Mouse (Mus musculus) forebrain, embryonic 10.5 days (tissue): ENCODE results near the gene Mgat4b. TPM values are rescaled to one million over a fixed set of nuclear protein-coding genes. Genes with fewer than 3 reads are reported as not detected.

Experiments
- DNase-seq: peaks from one replicate; pipeline ENCODE4 v3.0.0-alpha.2; 2017; ENCODE audit warnings: low spot score; ENCODE audit errors: extremely low spot score
- H3K27ac ChIP-seq: fragments of 300-500 bp; sonication (generic); 2 replicates; pipeline ENCODE4 v1.5.1; 2016; ENCODE audit warnings: mild to moderate bottlenecking
- H3K27me3 ChIP-seq: fragments of 300-500 bp; sonication (generic); 2 replicates; pipeline ENCODE4 v1.6.1; 2016; ENCODE audit warnings: mild to moderate bottlenecking; ENCODE audit not compliant: poor library complexity, severe bottlenecking
- H3K36me3 ChIP-seq: fragments of 300-500 bp; sonication (generic); replicated peaks from 2 replicates; pipeline ENCODE4 v1.6.1; 2016; ENCODE audit warnings: mild to moderate bottlenecking, moderate library complexity
- H3K4me1 ChIP-seq: fragments of 300-500 bp; sonication (generic); 2 replicates; pipeline ENCODE4 v1.6.1; 2016
- H3K4me3 ChIP-seq: fragments of 300-500 bp; sonication (generic); 2 replicates; pipeline ENCODE4 v1.5.1; 2016; ENCODE audit warnings: mild to moderate bottlenecking, moderate library complexity
- H3K9me3 ChIP-seq: fragments of 300-500 bp; sonication (generic); 2 replicates; pipeline ENCODE4 v1.6.1; 2016; ENCODE audit warnings: mild to moderate bottlenecking, moderate library complexity
- WGBS: fragments of 180-500 bp; shearing (Covaris S2); methylation state at CpG from one replicate; pipeline ENCODE4 v1.1.7; 2016; 5-methylcytosine and 5-hydroxymethylcytosine counted together
- polyA plus RNA-seq: library from polyadenylated mRNA; unstranded; fragments of >200 nt; fragmentation: Nextera tagmentation; extraction: Ambion mirVana; gene quantifications from 2 replicates; pipeline ENCODE4 v1.2.1, GENCODE M21; 2016

The Mgat4b gene
- polyA plus RNA-seq, 1 experiment from 2014 or later = 10.8 TPM

- Histone ChIP-seq H3K4me3 (peak overlapping the region; percentile 91), H3K9me3 (no peaks in the 10 kb centered on the region), H3K27ac (peak overlapping the region; percentile 93), H3K4me1 (peaks cover 56% of the 10 kb centered on the region), H3K27me3 (peaks cover 44% of the 10 kb centered on the region), H3K36me3 (no peaks in the 10 kb centered on the region)
- 8% methylated on average over 17 of the region's 17 CpGs for WGBS
- no peak for DNase-seq
These were observed 13.3 kb downstream of the Mgat4b start for GRCm38 (mm10) chr11:50223783-50224662.

GRCm38 (mm10) chr11:50224671-50225530 is 14.2 kb downstream of the Mgat4b start:
- peaks cover 65% of the 10 kb centered on the region for H3K4me1 ChIP-seq
- peak overlapping the region; percentile 91 for H3K4me3 ChIP-seq
- no peaks in the 10 kb centered on the region for H3K9me3 ChIP-seq
- peak overlapping the region; percentile 93 for H3K27ac ChIP-seq
- DNase-seq = peak; percentile 78
- H3K27me3 ChIP-seq = peaks cover 53% of the 10 kb centered on the region
- under 1% methylated on average over 70 of the region's 70 CpGs for WGBS
- no peaks in the 10 kb centered on the region for H3K36me3 ChIP-seq

GRCm38 (mm10) chr11:50225611-50226378 is 15.1 kb downstream of the Mgat4b start:
- peaks cover 2% of the 10 kb centered on the region; the same call in 1 of the 2 replicates for H3K36me3 ChIP-seq
- peak overlapping the region; percentile 93 for H3K27ac ChIP-seq
- peaks cover 62% of the 10 kb centered on the region for H3K27me3 ChIP-seq
- H3K4me1 ChIP-seq = peaks cover 71% of the 10 kb centered on the region
- DNase-seq = peak; percentile 55
- H3K9me3 ChIP-seq = no peaks in the 10 kb centered on the region
- peak overlapping the region; percentile 91 for H3K4me3 ChIP-seq
- WGBS = 4% methylated on average over 34 of the region's 34 CpGs

GRCm38 (mm10) chr11:50226406-50226805 is 15.7 kb downstream of the Mgat4b start:
- 27% methylated on average over 2 of the region's 2 CpGs for WGBS

GRCm38 (mm10) chr11:50227226-50227625 is 16.5 kb downstream of the Mgat4b start:
- Histone ChIP-seq H3K36me3 (peaks cover 14% of the 10 kb centered on the region), H3K27me3 (peaks cover 72% of the 10 kb centered on the region), H3K4me1 (peaks cover 81% of the 10 kb centered on the region), H3K9me3 (no peaks in the 10 kb centered on the region), H3K27ac (no peak overlapping the region), H3K4me3 (peak overlapping the region; percentile 91; the same call in 1 of the 2 replicates)
- no peak for DNase-seq
- WGBS = 79% methylated on average over 3 of the region's 3 CpGs

More at GRCm38 (mm10) chr11:50226406-50226805, 15.7 kb downstream of the Mgat4b start:
- no peak for DNase-seq
- H3K27ac ChIP-seq = peak overlapping the region; percentile 93
- H3K4me1 ChIP-seq = peaks cover 77% of the 10 kb centered on the region
- H3K9me3 ChIP-seq = no peaks in the 10 kb centered on the region
- H3K27me3 ChIP-seq = peaks cover 66% of the 10 kb centered on the region
- peak overlapping the region; percentile 91 for H3K4me3 ChIP-seq
- peaks cover 6% of the 10 kb centered on the region; the same call in 1 of the 2 replicates for H3K36me3 ChIP-seq

GRCm38 (mm10) chr11:50227736-50228135 is 17.0 kb downstream of the Mgat4b start:
- H3K27me3 ChIP-seq = peaks cover 68% of the 10 kb centered on the region
- H3K4me3 ChIP-seq = no peak overlapping the region
- WGBS = 87% methylated on average over 4 of the region's 4 CpGs
- H3K9me3 ChIP-seq = no peaks in the 10 kb centered on the region
- DNase-seq = no peak
- peaks cover 19% of the 10 kb centered on the region for H3K36me3 ChIP-seq
- H3K4me1 ChIP-seq = peaks cover 78% of the 10 kb centered on the region
- H3K27ac ChIP-seq = no peak overlapping the region

GRCm38 (mm10) chr11:50228772-50229171 is 18.1 kb downstream of the Mgat4b start:
- H3K9me3 ChIP-seq = no peaks in the 10 kb centered on the region
- no peak for DNase-seq
- peak overlapping the region; percentile 57; the same call in 1 of the 2 replicates for H3K27ac ChIP-seq
- 0 out of 2 replicates have a peak overlapping the region, but pooled peaks have one; percentile 9 for H3K4me3 ChIP-seq
- peaks cover 30% of the 10 kb centered on the region for H3K36me3 ChIP-seq
- peaks cover 74% of the 10 kb centered on the region for H3K4me1 ChIP-seq
- 23% methylated on average over 3 of the region's 3 CpGs for WGBS
- H3K27me3 ChIP-seq = peaks cover 58% of the 10 kb centered on the region

- Histone ChIP-seq H3K27ac (0 out of 2 replicates have a peak overlapping the region, but pooled peaks have one; percentile 57), H3K27me3 (peaks cover 57% of the 10 kb centered on the region), H3K9me3 (no peaks in the 10 kb centered on the region), H3K4me1 (peaks cover 68% of the 10 kb centered on the region), H3K36me3 (peaks cover 36% of the 10 kb centered on the region), H3K4me3 (0 out of 2 replicates have a peak overlapping the region, but pooled peaks have one; percentile 9)
- 47% methylated on average over 7 of the region's 7 CpGs for WGBS
- DNase-seq = no peak
These were observed 18.7 kb downstream of the Mgat4b start for GRCm38 (mm10) chr11:50229252-50229910.

GRCm38 (mm10) chr11:50230481-50231304 is 20.0 kb downstream of the Mgat4b start:
- Histone ChIP-seq H3K27ac (no peak overlapping the region), H3K36me3 (peaks cover 43% of the 10 kb centered on the region), H3K9me3 (no peaks in the 10 kb centered on the region), H3K4me3 (peak overlapping the region; percentile 48), H3K27me3 (peaks cover 68% of the 10 kb centered on the region), H3K4me1 (peaks cover 58% of the 10 kb centered on the region)
- 23% methylated on average over 45 of the region's 45 CpGs for WGBS
- DNase-seq = no peak

GRCm38 (mm10) chr11:50231411-50231810 is 20.7 kb downstream of the Mgat4b start:
- Histone ChIP-seq H3K27ac (no peak overlapping the region), H3K9me3 (no peaks in the 10 kb centered on the region), H3K27me3 (peaks cover 70% of the 10 kb centered on the region), H3K4me3 (peak overlapping the region; percentile 48), H3K4me1 (peaks cover 58% of the 10 kb centered on the region), H3K36me3 (peaks cover 43% of the 10 kb centered on the region)
- 19% methylated on average over 8 of the region's 8 CpGs for WGBS
- DNase-seq = no peak

GRCm38 (mm10) chr11:50233022-50233421 is 22.3 kb downstream of the Mgat4b start:
- H3K4me1 ChIP-seq = peaks cover 55% of the 10 kb centered on the region
- no peak overlapping the region for H3K4me3 ChIP-seq
- H3K27me3 ChIP-seq = peaks cover 70% of the 10 kb centered on the region
- DNase-seq = no peak
- H3K27ac ChIP-seq = no peak overlapping the region
- 92% methylated on average over 13 of the region's 13 CpGs for WGBS
- H3K9me3 ChIP-seq = no peaks in the 10 kb centered on the region
- peaks cover 43% of the 10 kb centered on the region for H3K36me3 ChIP-seq
